Mouse (Mus musculus): Measurements from ENCODE around the gene Ccdc85c. TPM values are rescaled to one million over a fixed set of nuclear protein-coding genes. Genes with fewer than 3 reads are reported as not detected.

Gene Ccdc85c
- polyA plus RNA-seq, 2 experiments, result 6.1 to 9.9 TPM

- Histone ChIP-seq H3K4me3 (replicated peaks; ENCODE audit: low read length) (no peak overlapping the region), H3K9me3 (ENCODE audit: control insufficient read depth, low read length) (no peaks in the 10 kb centered on the region), H3K4me2 (replicated peaks; ENCODE audit: low read depth, low read length, severe bottlenecking) (no peak overlapping the region), H3K27ac (replicated peaks; ENCODE audit: low read depth, low read length) (no peak overlapping the region), H3K36me3 (ENCODE audit: control insufficient read depth, insufficient read depth, low read length) (no peaks in the 10 kb centered on the region), H3K4me1 (ENCODE audit: control insufficient read depth, insufficient read depth, low read length) (no peaks in the 10 kb centered on the region), H3K27me3 (ENCODE audit: control insufficient read depth, insufficient read depth, low read length) (no peaks in the 10 kb centered on the region), H3K9ac (ENCODE audit: low read depth, low read length, severe bottlenecking) (no peak overlapping the region)
- ATAC-seq (ENCODE audit: low FRiP score, low read depth) (no peak), DNase-seq (ENCODE audit: low spot score) (no peak)
- no peak for TF ChIP-seq POLR2A (IDR thresholded peaks at IDR 0.05; ENCODE audit: borderline replicate concordance, extremely low read depth, insufficient read depth, insufficient read length)
- WGBS, result 78% methylated on average over 4 of the region's 4 CpGs
These were observed 11.2 kb upstream of the Ccdc85c start for GRCm38 (mm10) chr12:108286381-108286780.

- no peak overlapping the region for H3K27ac ChIP-seq (replicated peaks; ENCODE audit: low read depth, low read length)
- no peak overlapping the region for H3K4me2 ChIP-seq (replicated peaks; ENCODE audit: low read depth, low read length, severe bottlenecking)
These were observed 10.2 kb upstream of the Ccdc85c start for GRCm38 (mm10) chr12:108285225-108286011.

GRCm38 (mm10) chr12:108284455-108285224 is 9.4 kb upstream of the Ccdc85c start:
- 38% methylated on average over 13 of the region's 14 CpGs for WGBS
- no peak for ATAC-seq (ENCODE audit: low FRiP score, low read depth)

More at GRCm38 (mm10) chr12:108285225-108286011, 10.2 kb upstream of the Ccdc85c start:
- no peak overlapping the region for H3K4me3 ChIP-seq (replicated peaks; ENCODE audit: low read length)
- no peak for TF ChIP-seq POLR2A (IDR thresholded peaks at IDR 0.05; ENCODE audit: borderline replicate concordance, extremely low read depth, insufficient read depth, insufficient read length)
- ATAC-seq (ENCODE audit: low FRiP score, low read depth), result no peak
- no peak for DNase-seq (ENCODE audit: low spot score)
- H3K27me3 ChIP-seq (ENCODE audit: control insufficient read depth, insufficient read depth, low read length), result no peaks in the 10 kb centered on the region
- no peaks in the 10 kb centered on the region for H3K4me1 ChIP-seq (ENCODE audit: control insufficient read depth, insufficient read depth, low read length)
- H3K9ac ChIP-seq (ENCODE audit: low read depth, low read length, severe bottlenecking), result no peak overlapping the region
- no peaks in the 10 kb centered on the region for H3K9me3 ChIP-seq (ENCODE audit: control insufficient read depth, low read length)
- WGBS, result 35% methylated on average over 11 of the region's 11 CpGs
- H3K36me3 ChIP-seq (ENCODE audit: control insufficient read depth, insufficient read depth, low read length), result no peaks in the 10 kb centered on the region

DNA sequence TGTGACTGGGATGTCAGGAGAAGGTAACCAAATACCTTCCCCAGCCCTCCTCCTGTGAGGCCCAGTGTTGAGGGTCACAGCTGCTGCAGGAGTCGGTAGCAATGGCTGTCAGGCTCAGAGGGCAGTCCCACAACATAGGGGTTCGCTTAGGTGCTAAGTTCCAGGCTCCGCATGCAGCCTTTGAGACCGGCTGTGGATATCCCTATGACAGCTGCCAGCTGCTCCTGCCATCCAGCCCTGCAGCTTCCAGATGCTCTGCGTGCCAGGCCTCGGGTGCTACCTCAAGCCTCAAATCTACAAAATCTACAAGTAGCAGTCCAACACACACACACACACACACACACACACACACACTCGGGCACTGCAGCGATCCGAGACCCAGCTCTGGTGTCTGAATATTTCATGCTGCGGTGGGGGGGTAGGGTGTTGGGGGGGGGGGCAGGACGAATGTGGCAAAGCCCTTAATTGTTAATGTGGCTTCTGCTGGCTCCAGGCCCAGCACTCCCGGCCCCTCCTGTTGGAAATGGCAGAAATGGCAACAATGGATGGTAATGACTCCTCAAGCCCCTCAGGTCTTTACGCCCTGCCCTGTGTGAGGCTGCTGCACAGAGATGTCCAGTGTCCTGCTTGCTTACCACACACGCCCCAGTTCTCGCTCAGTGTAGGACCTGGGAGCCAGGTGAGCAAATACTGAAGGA is 3.1 kb upstream of the Ccdc85c start:
- H3K9ac ChIP-seq (ENCODE audit: low read depth, low read length, severe bottlenecking), result no peak overlapping the region

More at GRCm38 (mm10) chr12:108284455-108285224, 9.4 kb upstream of the Ccdc85c start:
- no peak overlapping the region for H3K27ac ChIP-seq (replicated peaks; ENCODE audit: low read depth, low read length)
- TF ChIP-seq POLR2A (IDR thresholded peaks at IDR 0.05; ENCODE audit: borderline replicate concordance, extremely low read depth, insufficient read depth, insufficient read length), result no peak
- no peak overlapping the region for H3K4me3 ChIP-seq (replicated peaks; ENCODE audit: low read length)
- DNase-seq (ENCODE audit: low spot score), result no peak
- H3K9ac ChIP-seq (ENCODE audit: low read depth, low read length, severe bottlenecking), result no peak overlapping the region
- H3K27me3 ChIP-seq (ENCODE audit: control insufficient read depth, insufficient read depth, low read length), result no peaks in the 10 kb centered on the region
- H3K36me3 ChIP-seq (ENCODE audit: control insufficient read depth, insufficient read depth, low read length), result no peaks in the 10 kb centered on the region
- no peaks in the 10 kb centered on the region for H3K4me1 ChIP-seq (ENCODE audit: control insufficient read depth, insufficient read depth, low read length)
- no peaks in the 10 kb centered on the region for H3K9me3 ChIP-seq (ENCODE audit: control insufficient read depth, low read length)
- H3K4me2 ChIP-seq (replicated peaks; ENCODE audit: low read depth, low read length, severe bottlenecking), result no peak overlapping the region

GRCm38 (mm10) chr12:108277341-108277841 is 2.2 kb upstream of the Ccdc85c start:
- no peak overlapping the region for H3K4me3 ChIP-seq (replicated peaks; ENCODE audit: low read length)
- 5% methylated on average over 12 of the region's 12 CpGs for WGBS
- H3K9ac ChIP-seq (ENCODE audit: low read depth, low read length, severe bottlenecking), result no peak overlapping the region
- H3K27me3 ChIP-seq (ENCODE audit: control insufficient read depth, insufficient read depth, low read length), result no peaks in the 10 kb centered on the region
- H3K4me1 ChIP-seq (ENCODE audit: control insufficient read depth, insufficient read depth, low read length), result peaks cover 40% of the 10 kb centered on the region
- H3K4me2 ChIP-seq (replicated peaks; ENCODE audit: low read depth, low read length, severe bottlenecking), result peak overlapping the region; percentile 36
- no peaks in the 10 kb centered on the region for H3K9me3 ChIP-seq (ENCODE audit: control insufficient read depth, low read length)
- H3K36me3 ChIP-seq (ENCODE audit: control insufficient read depth, insufficient read depth, low read length), result no peaks in the 10 kb centered on the region
- no peak for DNase-seq (ENCODE audit: low spot score)
- no peak for ATAC-seq (ENCODE audit: low FRiP score, low read depth)
- no peak for TF ChIP-seq POLR2A (IDR thresholded peaks at IDR 0.05; ENCODE audit: borderline replicate concordance, extremely low read depth, insufficient read depth, insufficient read length)
- no peak overlapping the region for H3K27ac ChIP-seq (replicated peaks; ENCODE audit: low read depth, low read length)

More for the DNA sequence above, 3.1 kb upstream of the Ccdc85c start:
- ATAC-seq (ENCODE audit: low FRiP score, low read depth), result no peak
- H3K27ac ChIP-seq (replicated peaks; ENCODE audit: low read depth, low read length), result no peak overlapping the region
- peak; percentile 35 for DNase-seq (ENCODE audit: low spot score)
- H3K27me3 ChIP-seq (ENCODE audit: control insufficient read depth, insufficient read depth, low read length), result no peaks in the 10 kb centered on the region
- H3K4me1 ChIP-seq (ENCODE audit: control insufficient read depth, insufficient read depth, low read length), result peaks cover 30% of the 10 kb centered on the region
- H3K9me3 ChIP-seq (ENCODE audit: control insufficient read depth, low read length), result no peaks in the 10 kb centered on the region
- H3K36me3 ChIP-seq (ENCODE audit: control insufficient read depth, insufficient read depth, low read length), result no peaks in the 10 kb centered on the region
- H3K4me2 ChIP-seq (replicated peaks; ENCODE audit: low read depth, low read length, severe bottlenecking), result peak overlapping the region; percentile 36; the same call in 1 of the 2 replicates
- no peak overlapping the region for H3K4me3 ChIP-seq (replicated peaks; ENCODE audit: low read length)
- no peak for TF ChIP-seq POLR2A (IDR thresholded peaks at IDR 0.05; ENCODE audit: borderline replicate concordance, extremely low read depth, insufficient read depth, insufficient read length)
- WGBS, result 30% methylated on average over 15 of the region's 15 CpGs

Measured in limb, embryonic 14.5 days (tissue).